Comparison of ENCODE assay signal across 17 mouse cellular contexts in genomic region chr11:68305997-68306396, GRCm38 (mm10).
"Had no signal": no experiment of that assay in that cellular context is flagged by ENCODE, and none has a peak within 500 bp of the region (broad histone marks: within the 10 kb centered on the region; RNA-seq: fewer than 3 reads in every experiment).

No protein-coding gene starts in this region.

- H3K4me1 ChIP-seq: liver, embryonic 13.5 days; megakaryocyte, embryonic 14.5 days had no signal

- ATAC-seq: inflammation-experienced regulatory T-cells, adult 6 months; liver, postnatal 0 days; lung, postnatal 0 days had no signal

- H3K27ac ChIP-seq: layer of hippocampus, adult 2 months; limb, embryonic 12.5 days; liver, embryonic 13.5 days; macrophage; midbrain, embryonic 12.5 days; neural tube, embryonic 15.5 days had no signal

- H3K4me3 ChIP-seq: layer of hippocampus, adult 2 months; limb, embryonic 12.5 days; liver, embryonic 13.5 days; megakaryocyte, embryonic 14.5 days; midbrain, embryonic 12.5 days; neural tube, embryonic 15.5 days had no signal

- H3K9ac ChIP-seq: limb, embryonic 12.5 days; liver, embryonic 13.5 days; liver, postnatal 0 days; midbrain, embryonic 12.5 days; neural tube, embryonic 15.5 days had no signal

- H3K36me3 ChIP-seq: limb, embryonic 12.5 days; liver, embryonic 13.5 days; midbrain, embryonic 12.5 days; neural tube, embryonic 15.5 days had no signal

- H3K27me3 ChIP-seq: liver, embryonic 13.5 days; neural tube, embryonic 15.5 days had no signal

- H3K4me2 ChIP-seq: limb, embryonic 12.5 days; liver, embryonic 13.5 days; midbrain, embryonic 12.5 days; neural tube, embryonic 15.5 days had no signal

- DNase-seq: kidney, adult 8-10 months; kidney, postnatal 10 days; liver; liver, embryonic 13.5 days; liver, postnatal 0 days; right cerebral cortex, adult 18-20 months; right cerebral cortex, postnatal 25 days; thymus, adult 2 months; thymus, postnatal 25 days had no signal

- H3K9me3 ChIP-seq: limb, embryonic 12.5 days; liver, embryonic 13.5 days; midbrain, embryonic 12.5 days; neural tube, embryonic 15.5 days had no signal
